Mouse (Mus musculus): ENCODE results near the gene Gm6034.
"Not testable (repeated sequence)": the region's sequence is repeated elsewhere in the genome, so short reads cannot be mapped to it uniquely, and the experiment has no call there.

Gene Gm6034

DNA sequence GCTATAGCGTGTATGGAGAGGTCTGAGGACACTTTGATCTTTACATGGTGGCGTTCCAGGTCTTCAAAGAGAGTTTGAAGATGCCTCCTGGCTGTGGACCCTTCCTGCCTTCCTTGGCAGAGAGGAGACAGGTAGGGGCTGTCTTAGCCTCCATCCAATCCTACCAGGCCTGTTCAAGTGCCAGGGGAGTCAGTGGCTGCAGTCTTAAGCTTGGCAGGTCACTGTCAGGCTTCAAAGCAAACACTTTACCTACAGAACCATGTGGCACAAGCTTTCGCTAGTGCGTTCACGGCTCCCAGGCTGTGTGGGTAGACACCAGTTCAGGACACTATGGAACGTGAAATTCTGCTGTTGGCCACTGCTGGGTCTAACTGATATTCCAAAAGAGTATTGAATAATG is 19.8 kb upstream of the Gm6034 start:
- no peak for DNase-seq (ENCODE audit: low spot score)

DNA sequence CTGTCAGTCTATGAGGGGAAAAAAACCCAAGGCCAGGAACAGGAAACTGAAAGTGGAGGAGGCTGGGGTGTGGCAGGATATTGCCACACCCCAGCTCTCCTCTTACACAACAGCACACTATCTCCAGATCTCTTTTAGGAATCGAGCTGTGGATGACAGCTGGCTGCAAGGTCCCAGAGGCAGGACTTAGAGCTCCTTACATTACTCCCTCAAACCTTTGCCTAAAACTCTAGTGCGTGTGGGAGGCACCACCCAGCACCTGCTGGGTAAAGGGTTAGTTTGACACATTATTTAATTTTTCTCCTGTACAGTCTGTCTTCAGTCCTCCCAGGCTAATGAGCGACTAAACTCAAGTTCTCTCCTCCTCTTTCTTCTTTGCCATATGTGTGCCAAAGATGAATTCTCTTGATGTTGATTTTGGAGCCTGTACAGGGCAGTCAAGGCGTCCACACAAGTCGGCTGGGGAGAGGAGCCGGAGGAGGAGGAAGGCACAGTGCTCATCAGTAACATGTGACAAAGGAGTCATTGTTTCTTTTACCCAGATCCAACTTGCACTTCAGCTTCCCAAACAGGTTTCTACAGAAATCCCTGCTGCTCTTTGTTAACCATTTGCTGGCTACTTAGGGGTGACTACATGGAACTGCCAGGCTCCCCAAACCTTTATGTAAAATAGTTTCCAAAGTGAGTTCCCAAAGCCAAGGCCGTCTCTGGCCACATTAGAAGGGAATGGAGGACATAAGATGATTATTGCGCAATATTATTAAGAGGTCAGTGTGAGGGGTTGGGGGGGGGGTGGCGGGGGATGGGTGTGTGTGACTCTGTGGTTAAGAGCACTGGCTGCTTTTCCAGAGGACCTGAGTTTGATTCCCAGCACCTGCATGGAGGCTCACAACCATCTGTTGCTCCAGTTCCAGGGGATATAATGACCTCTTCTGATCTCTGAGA is 18.8 kb upstream of the Gm6034 start:
- DNase-seq (ENCODE audit: low spot score) = no peak

DNA sequence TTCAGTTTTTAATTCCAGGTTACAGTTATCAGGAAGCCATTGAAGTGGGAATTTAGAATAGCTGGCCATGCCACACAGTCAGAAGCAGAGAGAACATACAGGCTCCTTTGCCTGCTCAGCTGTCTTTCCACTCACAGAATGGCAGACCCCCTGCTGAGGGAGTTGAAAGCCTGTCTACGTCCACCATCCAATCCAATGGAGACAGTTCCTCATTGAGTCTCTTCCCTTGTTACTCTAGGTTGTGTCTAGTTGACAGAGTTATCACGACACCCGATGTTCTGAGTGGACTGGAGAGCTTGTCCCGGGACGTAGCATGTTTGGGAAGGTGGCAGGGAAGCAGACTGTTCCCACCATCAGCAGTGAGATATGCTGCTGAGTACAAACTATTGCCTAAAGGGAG is 17.6 kb upstream of the Gm6034 start:
- no peak for DNase-seq (ENCODE audit: low spot score)

DNA sequence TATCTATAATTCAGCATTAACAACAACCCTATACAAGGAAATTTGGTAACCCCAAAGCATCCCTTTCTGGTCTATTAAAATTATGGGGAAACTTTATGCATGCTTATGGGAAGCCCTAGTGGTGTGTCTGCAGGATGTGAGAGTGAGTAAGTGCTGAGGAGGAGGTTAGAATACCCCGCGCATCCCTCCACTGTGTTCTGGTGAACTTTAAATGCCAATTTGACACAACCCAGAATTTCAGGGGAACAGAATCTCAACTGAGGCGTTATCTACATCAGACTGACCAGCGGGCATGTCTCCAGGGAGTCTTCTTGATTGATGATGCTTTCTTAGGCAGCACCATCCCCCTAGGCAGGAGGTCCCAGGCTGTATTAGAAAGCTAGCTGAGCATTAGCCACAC is 16.9 kb upstream of the Gm6034 start:
- no peak for DNase-seq (ENCODE audit: low spot score)

DNA sequence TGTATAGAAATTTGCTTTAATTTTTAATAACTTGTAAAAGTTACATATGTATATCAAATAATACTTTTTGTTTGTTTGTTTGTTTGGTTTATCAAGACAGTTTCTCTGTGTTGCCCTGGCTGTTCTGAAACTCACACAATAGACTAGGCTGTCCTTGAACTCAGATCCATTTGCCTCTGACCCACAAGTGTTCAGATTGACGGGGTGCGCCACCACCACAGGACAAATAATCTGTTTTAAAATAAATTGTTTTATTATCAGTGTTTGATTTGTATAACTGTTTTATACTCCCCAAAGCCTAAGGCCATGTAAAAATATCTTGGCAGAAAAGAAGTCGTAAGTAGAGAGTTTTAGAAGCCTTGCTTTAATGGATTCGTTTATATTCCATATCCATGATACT is 15.1 kb upstream of the Gm6034 start:
- DNase-seq (ENCODE audit: low spot score) = no peak

DNA sequence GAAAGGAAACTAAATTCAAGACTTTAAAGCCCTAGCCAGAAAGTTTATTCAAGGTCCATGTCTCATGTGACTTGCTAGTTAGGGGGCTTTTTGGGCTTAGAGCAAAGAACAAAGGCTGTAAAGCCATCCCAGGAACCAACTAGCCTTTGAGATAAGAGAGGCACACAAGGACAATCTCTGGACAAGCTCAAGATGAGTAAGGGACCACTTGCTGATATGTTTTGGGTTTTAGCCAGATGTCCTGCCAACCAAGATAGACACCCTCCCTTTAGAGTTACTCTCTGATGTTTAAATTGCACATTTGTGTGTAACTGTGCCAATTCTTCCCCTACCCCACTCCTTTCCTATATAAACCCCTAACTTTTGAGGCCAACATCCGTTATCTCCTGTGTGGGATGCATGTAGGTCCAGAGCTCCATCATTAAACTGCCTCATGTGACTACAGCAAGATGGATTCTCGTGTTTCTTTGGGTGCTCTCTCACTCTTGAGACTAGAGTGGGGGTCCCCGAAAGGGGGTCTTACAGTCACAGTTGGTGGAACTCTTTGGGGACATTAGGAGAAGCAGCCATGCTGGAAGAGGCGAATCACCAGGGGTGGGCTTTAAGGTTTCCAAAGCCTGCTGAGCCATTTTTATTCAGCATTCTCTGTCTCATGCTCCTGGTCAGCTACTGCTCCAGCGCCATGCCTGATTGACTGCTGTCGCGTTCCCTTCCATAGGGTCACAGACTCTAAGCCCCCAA is 13.7 kb upstream of the Gm6034 start:
- DNase-seq (ENCODE audit: low spot score) = no peak

DNA sequence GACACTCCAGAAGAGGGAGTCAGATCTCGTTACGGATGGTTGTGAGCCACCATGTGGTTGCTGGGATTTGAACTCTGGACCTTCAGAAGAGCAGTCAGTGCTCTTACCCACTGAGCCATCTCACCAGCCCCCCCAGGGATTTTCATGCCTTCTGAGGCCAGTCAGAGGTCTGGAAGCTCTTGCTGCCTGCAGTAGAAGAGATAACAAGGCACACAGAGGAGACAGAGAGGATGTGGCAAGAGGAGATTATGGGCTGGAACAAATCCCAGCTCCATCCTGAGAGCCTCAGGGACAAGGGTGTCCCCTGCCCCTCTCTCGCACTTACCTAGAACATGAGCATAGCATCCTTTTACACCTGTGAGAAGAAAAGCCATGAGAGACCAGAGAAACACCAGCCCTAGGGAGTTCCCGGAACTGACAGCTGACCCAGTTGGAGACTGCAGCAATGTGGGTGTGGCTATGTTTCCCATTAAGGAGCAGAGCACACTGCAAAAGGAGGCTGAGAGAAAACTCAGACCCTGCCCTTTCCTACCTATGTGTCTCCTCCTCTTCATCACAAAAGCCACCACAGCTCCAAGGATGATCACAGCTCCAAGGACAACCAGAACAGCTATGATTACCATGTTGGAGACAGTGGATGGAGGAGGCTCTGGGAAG is 12.6 kb upstream of the Gm6034 start:
- DNase-seq (ENCODE audit: low spot score) = not testable (repeated sequence)

DNA sequence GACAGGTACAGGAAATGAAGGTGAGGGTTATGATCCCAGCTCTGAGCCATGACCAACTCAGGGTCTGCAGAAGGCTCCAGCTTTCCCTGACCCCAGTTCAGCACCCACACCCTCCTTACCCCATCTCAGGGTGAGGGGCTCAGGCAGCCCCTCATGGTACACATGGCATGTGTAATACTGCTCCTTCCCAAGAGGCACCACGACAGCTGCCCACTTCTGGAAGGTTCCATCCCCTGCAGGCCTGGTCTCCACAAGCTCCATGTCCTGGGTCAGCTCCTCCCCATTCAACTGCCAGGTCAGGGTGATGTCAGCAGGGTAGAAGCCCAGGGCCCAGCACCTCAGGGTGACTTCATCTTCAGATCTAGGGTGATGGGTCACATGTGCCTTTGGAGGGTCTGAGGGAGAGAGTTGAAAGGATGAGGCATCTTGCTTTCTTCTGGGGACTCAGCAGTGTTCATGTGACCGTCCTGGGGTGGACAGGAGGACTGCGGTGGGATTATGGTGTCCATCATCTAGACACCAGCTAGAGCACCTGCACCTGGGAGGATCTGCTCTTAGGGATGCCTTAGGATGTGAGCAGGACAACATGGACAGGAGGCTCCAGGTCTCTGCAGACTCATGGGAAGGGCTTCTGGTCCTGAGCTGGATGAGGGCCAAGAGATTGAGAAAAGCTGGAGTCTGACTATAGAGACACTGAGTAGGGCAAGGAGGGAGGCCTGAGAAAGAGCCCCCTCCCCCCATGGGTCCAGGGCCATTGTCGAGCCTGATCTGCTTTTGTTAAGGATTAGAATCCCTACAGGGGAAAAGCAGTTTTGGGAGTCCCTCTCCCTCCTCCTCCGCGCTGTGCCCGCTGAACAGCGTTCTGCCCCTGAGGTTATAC is 11.8 kb upstream of the Gm6034 start:
- not testable (repeated sequence) for DNase-seq (ENCODE audit: low spot score)

DNA sequence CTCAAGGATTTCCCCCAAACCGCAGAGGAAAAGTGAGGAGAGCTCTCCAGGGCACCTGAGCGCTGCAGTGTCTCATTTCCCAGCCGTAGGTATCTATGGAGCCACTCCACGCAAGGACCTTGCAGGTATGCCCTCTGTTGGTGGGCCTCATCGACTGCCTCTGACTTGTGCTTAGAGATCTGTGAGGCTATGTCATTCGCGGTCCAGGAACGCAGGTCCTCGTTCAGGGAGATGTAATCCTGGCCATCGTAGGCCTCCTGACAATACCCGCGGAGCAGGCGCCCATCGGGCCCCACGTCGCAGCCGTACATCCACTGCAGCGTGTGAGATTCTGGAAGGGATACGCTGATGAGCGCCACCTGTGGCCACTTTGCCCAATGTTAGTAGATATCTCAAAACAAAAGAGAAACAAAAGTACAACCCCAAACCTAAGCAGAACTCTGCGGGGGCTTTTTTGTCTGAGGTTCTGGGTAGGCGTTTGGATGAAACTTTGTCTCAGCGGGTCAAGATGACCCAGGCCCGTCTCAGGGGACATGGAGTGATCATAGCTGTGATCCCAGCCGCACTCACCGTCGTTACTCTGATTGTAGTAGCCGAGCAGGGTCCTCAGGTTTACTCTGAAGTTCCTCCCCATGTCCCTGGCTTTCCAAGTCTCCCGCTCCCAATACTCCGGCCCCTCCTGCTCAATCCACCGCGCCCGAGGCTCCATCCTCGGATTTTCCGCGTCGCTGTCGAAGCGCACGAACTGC is 11.0 kb upstream of the Gm6034 start:
- not testable (repeated sequence) for DNase-seq (ENCODE audit: low spot score)

DNA sequence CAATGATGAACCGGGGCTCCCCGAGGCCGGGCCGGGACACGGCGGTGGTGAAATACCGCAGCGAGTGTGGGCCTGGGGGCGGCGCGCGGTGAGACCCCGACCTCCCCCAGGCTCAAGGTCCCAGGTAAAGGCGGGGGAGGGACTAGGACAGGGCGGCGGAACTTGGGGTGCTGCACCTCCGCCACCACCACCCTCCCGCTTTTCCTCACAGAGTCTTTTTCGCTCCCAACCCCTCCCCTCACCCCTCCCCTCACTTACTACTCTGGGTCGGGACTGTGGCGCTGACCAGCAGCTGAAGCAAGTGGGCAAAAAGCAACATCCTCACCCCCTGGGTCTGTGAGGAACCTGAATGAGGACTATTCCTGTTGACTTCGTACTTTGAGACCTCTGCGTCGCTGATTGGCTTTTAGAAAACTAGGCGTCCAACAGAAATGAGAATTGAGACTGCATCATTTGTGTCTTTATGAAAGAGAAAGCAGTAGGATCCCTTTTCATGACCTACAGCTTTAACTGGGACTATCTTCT is 10.3 kb upstream of the Gm6034 start, which contains the start of gene H2-T23:
H2-T23 (minus strand) TSS at position 505 of the 525 bp plus-strand sequence.
- not testable (repeated sequence) for DNase-seq (ENCODE audit: low spot score)

DNA sequence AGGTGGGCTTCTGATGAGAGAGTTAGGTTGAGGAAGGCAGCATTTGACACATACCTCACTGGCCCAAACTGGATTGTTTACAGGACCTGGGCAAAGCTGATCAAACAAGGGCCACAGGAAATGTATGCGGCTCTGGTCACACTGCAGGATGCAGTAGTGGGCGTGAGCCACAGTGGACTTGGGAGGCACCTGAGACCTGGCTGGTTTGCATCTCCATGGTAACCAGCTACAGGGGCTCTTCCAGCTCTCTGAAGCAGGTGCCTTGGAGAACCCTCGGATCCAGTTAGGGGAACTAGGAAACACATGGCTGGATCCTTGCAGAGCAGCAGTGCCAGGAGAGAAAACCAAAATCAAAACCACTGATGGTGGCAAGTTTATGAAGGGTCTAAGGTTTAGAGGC is 8.2 kb upstream of the Gm6034 start:
- DNase-seq (ENCODE audit: low spot score) = not testable (repeated sequence)

DNA sequence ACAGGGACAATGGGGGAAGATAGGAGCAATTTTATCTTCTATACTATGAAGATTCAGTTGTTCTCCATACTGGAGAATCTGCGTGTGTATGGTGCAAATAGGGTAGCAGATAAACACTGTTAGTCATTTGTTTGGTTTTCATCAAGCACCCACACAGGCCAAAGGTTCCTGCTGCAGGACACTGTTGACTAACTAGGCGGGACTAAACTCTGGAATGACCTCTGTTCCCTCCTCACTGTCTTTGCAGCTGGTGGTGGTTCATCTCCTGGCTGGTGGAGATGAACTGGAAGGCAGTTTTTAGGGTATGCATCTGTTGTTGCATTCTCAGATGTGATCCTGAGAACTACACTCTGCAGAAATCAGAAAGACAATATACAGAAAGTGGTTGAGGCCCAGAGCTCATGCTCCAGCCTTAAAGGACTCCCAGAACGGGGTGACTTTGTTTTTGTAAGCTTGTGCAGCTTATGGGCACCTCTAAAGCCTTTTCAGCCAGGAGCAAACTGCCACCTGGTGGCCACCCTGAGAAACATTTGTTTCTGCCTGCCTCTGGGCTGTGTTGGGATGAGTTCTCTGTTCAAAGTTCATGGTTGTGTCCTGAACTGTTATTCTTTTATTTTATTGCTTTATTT is 7.6 kb upstream of the Gm6034 start:
- not testable (repeated sequence) for DNase-seq (ENCODE audit: low spot score)

DNA sequence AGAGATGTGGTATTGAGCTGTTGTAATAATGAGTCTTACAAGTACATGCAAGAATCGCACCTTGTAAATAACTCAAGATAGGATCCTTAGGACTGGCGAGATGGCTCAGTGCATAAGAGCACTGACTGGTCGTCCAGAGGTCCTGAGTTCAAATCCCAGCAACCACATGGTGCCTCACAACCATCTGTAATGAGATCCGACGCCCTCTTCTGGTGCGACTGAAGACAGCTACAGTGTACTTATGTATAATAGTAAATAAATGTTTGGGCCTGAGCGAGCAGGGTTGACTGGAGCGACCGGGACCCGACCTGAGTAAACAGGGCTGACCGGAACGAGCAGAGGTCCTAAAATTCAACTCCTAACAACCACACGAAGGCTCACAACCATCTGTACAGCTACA is 6.6 kb upstream of the Gm6034 start:
- DNase-seq (ENCODE audit: low spot score) = not testable (repeated sequence)

DNA sequence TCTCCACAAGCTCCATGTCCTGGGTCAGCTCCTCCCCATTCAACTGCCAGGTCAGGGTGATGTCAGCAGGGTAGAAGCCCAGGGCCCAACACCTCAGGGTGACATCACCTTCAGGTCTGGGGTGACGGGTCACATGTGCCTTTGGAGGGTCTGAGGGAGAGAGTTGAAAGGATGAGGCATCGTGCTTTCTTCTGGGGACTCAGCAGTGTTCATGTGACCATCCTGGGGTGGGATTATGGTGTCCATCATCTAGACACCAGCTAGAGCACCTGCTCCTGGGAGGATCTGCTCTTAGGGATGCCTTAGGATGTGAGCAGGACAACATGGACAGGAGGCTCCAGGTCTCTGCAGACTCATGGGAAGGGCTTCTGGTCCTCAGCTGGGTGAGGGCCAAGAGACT is 2.2 kb upstream of the Gm6034 start:
- not testable (repeated sequence) for DNase-seq (ENCODE audit: low spot score)

DNA sequence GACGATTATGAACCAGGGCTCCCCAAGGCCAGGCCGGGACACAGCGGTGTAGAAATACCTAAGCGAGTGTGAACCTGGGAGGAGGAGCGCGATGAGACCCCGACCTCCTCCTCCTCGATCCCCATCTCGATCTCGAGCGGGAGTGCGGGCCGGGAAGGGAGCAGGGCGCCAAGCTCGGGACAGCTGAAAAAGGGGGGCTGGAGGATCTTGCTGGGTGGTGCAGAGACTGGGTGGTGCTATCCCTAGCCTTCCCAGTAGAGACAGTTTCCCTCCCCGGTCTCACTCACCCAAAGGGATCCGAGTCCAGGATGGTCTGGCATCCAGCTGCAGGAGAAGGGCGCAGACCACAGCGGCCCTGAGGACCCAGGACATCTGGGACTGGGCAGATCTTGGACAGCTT is 706 bp upstream of the Gm6034 start:
- DNase-seq (ENCODE audit: low spot score) = not testable (repeated sequence)

DNA sequence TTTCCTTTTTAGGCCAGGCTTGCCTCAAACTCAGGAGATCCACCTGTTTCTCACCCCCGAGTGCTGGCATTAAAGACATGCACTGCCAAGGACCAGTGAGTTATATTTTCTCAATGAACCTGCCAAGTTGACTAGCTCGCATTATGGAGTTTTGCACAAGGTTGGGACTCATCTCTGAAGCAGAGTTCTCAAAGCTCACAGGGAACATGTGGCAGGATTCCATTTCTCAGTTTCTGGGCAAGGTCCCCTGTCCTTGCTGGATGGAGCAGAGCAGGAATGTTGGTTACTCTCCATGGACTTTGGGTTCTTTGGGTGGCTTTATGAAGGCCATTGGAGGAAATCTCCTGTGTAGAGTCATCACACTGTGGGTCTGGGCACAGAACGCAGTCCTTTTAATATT is 525 bp downstream of the Gm6034 start:
- no peak for DNase-seq (ENCODE audit: low spot score)

DNA sequence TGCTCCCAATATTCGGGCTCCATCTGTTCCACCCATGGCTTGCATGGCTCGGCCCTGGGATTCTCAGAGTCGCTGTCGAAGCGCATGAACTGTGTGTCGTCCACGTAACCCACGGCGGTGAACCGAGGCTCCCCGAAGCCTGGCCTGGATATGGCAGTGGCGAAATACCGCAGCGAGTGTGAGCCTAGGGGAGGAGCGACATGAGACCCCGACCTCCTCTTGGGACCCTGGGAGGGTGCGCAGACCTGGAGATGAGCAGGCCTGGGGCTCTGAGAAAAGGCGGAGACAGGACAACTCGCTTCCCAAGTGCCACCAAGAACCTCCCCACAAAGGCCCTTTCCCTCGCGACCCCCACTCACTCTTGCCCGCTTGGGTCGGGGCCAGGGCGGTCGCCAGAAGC is 15.2 kb downstream of the Gm6034 start:
- not testable (repeated sequence) for DNase-seq (ENCODE audit: low spot score)

DNA sequence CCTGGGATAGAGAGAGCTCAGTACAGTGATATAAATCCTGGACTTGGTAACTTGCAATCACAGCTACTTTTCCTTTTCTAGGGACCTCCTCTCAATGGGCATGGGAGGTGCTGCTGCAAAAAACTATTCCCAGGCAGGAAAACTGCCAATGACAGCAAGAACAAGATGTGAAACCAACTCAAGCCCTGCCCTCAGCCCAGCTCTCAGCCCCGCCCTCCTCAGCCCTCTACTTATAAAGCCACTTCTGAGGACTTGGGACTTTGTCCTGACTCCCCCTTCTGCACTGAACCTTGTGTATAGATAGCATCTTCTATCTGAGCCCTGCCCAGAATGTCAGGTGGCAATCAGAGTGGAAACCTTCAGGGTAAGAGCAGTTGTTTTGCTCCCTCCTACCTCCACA is 15.6 kb downstream of the Gm6034 start, which contains the start of gene Gm11127:
Gm11127 (minus strand) TSS at position 10 of the 400 bp plus-strand sequence.
- DNase-seq (ENCODE audit: low spot score) = not testable (repeated sequence)

DNA sequence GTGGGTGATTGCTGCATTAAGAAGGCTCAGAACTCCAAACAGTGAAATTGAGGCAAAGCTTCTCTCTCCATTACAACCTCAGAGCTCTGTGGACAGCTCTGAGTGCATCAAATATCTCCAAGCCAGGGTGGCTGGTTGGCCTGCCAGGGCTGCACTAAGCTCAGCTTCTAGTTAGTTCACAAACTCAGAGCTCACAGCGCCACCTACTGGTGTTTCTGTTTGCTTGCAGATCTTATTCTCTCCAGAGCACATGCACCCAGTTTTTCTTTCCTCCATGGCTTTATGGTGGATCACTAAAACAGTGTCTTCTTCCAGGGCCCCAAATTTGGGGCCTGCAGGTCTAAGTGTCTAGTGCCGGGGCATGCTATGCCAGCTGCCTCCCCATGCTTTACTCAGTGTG is 18.1 kb downstream of the Gm6034 start:
- peak; percentile 63 for DNase-seq (ENCODE audit: low spot score)

DNA sequence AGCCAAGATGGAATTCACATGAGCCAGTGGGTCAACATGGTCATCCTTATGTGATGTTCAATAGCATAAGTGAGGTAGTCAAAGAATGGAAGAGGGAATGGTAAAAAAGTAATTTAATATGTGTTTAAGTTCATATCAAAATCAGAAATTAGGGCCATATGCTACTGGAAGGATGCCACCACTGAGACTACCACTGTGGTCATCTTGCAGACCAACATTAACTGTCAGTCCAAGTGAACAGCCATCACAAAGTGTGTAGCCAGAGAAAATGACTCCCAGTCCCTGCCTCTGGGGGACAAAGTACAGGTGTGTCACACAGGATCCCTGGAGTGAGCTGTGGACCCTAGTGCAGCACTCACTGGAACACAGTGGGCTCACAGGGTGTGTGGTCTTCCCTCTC is 39.1 kb downstream of the Gm6034 start:
- DNase-seq (ENCODE audit: low spot score) = not testable (repeated sequence)
